Mouse (Mus musculus) kidney, postnatal 36 days (tissue): ENCODE measurements at regions not wholly inside any gene's neighbourhood (a gene's known extent, or its start where the extent isn't known, plus 50 kb on each side); places are given as distances from the start of the nearest gene placed in this dataset.

Source experiments
- DNase-seq, 2 experiments: peaks; one replicate each; pipeline ENCODE4 v3.0.0; 2021 to 2022; ENCODE audit warnings: mixed read lengths in 2 of 2

DNA sequence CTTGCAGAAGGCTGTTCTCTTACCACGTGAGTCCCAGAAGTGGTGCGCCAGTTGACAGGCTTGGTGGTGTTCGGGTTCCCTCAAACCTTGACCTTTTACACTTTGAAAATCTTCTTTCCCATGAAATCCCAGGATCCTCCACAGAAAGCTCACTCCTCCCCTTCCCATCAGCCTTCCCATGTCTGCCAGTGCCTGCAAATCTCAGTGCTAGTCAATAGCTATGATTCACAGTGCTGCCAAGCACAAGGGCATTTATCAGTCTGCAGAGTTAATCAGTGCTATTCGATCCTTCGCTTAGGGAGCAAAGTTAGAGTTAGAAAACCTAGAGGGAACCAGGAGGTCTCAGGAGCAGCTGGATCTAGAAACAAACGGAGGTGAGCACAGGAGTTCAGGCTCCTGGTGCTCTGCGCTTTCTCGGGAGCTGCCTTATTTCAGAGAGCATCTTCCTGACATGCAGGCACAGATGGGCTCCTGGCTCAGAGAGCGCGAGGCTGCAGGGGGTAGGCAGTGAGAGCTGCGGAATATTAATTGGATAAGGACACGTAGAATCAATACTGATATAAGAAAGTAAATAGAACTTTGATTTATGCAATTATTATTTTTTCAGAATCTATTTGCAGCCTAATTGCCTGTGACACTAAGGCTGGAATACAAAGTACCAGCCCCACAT lies 190.0 kb upstream of the Tgfbr2 start:
- DNase-seq, result no peak

GRCm38 (mm10) chr9:116361092-116361491 lies 185.9 kb upstream of the Tgfbr2 start:
- no peak for DNase-seq

DNA sequence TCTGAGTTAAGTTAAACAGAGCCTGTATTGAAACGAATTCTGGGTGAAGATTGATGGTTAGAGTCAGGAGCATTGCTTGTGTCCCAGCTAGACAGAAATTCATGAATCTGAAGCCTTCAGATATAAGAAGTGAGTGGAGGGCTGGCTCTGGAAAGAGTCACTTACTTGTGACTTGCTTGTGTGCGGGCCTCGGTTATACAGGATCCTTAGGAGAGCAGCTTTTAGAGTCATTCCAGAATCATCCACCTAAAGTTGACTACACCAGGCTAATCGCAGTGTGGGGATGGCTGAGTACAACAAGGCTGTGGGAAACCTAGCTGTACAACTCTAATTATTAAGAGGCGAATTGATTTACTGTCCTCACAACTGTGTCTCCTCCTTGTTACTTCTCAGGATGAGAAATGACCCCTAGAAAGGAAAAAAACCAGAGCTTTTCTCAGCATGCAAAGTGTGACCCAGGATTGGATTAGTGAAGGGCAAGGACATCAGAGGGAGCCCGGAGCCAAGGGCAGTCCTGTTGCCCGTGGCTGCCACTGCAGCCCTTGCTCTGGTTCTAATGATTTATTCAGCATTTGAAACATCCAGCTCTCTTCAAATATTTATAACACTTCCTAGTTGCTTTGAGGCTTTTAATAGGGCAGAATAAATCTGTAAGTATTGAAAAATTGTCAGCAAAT lies 179.0 kb upstream of the Tgfbr2 start:
- no peak for DNase-seq

- no peak for DNase-seq
Observed at GRCm38 (mm10) chr9:116352801-116353494, 177.8 kb upstream of the Tgfbr2 start.

DNA sequence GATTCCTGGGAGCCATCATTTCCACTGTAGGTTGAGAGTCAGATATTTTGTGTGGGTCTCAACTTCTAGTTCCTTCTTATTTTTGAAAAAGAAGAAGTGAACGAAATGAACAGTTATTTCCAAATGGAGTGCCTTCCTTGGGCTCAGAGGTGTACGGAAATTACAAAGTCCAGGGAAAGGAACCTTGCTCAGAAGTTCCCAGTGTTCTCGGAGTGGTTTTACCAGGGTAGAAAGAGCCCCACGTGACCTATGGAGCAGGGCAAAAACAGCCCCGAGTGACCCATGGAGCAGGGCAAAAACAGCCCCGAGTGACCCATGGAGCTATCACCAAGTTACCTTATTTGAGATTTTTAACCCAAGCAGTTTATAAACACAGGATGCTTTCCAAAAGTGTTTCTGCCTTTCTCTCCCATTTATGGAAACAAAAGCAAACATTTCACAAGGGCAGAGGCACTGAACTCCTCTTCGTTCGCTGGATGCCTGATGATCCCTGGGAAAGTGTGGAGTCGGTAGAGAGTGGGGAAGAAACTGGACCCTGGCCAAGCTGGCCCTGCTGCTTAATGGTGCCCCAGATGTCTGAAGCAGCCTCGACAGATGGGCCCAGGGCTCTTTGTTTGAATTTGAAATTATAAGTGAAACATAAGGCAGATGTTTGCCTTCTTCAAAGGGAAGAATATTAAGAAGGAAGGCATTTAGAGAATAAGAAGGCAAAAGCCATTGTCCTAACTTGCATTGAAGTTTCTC lies 175.8 kb upstream of the Tgfbr2 start:
- peak; percentile 78 to 81 for DNase-seq

GRCm38 (mm10) chr9:116347021-116347420 lies 171.9 kb upstream of the Tgfbr2 start:
- no peak for DNase-seq

- no peak for DNase-seq
Observed at GRCm38 (mm10) chr9:116346495-116346894, 171.3 kb upstream of the Tgfbr2 start.

DNA sequence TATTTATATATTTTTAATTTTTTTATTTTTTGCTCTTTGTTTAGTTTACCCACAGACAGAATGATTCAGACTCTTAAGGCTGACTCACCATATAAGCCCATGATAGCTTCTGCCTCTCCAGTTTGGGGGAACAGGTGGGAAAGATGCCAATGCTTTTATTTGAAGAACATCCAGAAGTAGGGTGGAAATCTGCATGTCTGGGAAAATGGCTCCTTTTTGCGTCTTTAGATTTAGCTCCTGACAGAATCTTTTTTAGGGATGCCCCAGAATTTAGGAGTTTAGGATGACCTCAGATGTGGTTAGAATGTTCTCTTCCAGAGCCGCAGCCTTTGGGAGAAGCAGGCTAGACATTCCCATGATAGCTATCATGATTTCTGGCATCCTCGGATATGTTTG lies 167.9 kb upstream of the Tgfbr2 start:
- no peak for DNase-seq

DNA sequence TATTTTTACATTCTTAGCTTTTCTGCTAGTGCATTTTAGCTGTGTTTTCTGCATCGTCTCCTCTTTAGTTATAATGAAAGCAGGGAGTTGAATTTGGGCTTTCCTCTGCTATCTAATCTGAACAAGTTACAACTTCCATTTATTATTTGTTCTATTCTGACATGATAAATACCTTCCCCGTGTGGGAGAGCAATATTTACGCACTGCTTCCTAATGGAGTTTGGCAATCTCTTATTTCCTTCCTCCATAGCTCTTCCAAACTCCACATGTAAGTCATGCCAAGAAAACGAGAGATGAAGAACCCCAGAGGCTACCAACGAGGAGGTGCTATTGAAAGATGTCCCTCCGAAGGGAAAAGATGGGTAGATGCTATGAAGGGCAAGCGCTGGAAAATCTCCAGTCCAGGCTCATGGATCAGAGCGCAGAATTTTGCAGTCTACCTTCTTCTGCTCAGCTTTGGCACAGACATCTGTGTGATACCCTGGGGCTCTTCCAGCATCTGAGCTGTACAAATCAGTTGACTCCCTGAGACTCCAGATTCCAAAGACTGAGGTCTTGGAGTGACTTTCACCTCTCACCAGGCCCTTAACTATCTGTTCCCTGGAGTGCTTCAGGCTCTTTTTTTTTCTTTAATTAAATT lies 167.4 kb upstream of the Tgfbr2 start:
- DNase-seq, result peak in 1 of 2 experiments; percentile 14

DNA sequence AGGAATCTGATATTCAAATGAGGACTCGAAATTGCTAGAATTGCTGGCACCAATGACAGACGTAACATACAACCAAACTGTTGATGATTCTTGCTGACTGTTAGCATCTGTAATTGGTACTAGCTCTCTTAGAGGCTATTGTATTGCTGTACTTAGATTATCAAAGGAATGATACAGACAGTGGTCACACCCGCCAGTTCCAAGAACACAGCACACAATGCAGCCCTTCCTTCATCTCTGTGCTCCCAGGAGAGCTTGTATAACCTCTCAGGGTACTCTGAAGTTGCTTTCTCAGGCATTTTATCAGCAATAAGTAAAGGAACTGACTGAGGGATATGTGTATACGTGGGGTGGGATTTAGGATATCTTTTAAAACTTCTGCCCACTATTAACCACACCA lies 166.8 kb upstream of the Tgfbr2 start:
- DNase-seq, result no peak

GRCm38 (mm10) chr9:116340952-116341351 lies 165.8 kb upstream of the Tgfbr2 start:
- peak in 1 of 2 experiments; percentile 64 for DNase-seq

- DNase-seq, result no peak
Observed at GRCm38 (mm10) chr9:116338729-116339100, 163.6 kb upstream of the Tgfbr2 start.

DNA sequence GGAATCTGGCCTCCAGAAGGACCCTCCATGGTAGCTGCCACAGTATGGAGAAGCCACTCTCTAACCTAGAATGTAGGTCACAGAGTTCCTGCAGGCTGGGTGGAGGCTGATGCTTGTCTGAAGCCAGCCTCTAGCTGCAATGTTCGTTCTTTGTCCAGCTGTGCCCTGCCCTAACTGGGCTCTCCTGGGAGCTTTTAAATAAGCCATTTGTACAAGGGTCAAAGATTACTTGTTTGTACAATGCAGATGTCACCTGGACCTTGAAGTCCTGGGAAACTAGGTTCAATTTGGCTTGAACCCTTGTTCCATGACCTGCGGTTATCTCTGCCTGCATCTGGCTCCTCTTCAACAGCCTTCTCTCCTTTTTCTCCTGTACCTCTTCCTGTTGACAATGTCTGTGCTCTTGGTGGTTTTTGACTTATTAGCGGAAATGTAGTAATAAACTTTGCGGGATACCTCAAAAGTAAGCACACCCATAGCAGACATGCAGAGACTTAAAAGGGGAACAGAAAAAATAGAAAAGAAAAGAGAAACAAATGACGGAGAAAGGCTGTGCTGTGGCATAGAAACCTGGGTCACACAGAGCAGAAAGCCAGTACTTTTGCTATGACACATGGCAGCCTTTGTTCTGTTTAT lies 163.1 kb upstream of the Tgfbr2 start:
- peak; percentile 45 to 58 for DNase-seq

- DNase-seq, result no peak
Observed at GRCm38 (mm10) chr9:116337446-116338010, 162.4 kb upstream of the Tgfbr2 start.

- peak; percentile 27 to 54 for DNase-seq
Observed at GRCm38 (mm10) chr9:116335561-116336478, 160.7 kb upstream of the Tgfbr2 start.

- no peak for DNase-seq
Observed at GRCm38 (mm10) chr9:116333956-116334463, 158.8 kb upstream of the Tgfbr2 start.

GRCm38 (mm10) chr9:116332485-116333118 lies 157.4 kb upstream of the Tgfbr2 start:
- DNase-seq, result no peak

- no peak for DNase-seq
Observed at GRCm38 (mm10) chr9:116331406-116331805, 156.2 kb upstream of the Tgfbr2 start.

- DNase-seq, result no peak
Observed at GRCm38 (mm10) chr9:116330796-116331195, 155.6 kb upstream of the Tgfbr2 start.

DNA sequence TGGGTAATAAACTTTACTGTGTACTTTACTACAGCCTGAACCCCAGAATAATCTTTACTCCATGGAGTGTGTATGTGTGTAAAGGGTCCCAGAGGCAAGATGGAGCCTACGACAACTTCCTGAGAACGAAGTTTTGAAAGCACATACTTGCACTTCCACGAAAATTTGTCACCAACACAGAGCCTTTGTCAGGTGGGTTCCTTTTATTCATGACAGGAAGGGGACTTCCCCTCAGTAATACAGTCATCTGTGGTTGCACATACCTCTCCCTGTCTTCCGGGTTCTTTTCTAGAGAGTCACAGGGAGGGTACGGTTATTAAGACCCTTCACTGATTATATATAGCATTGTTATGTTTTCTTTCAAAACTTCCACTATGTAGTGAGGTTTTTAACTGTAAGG lies 154.0 kb upstream of the Tgfbr2 start:
- no peak for DNase-seq
